Mouse (Mus musculus) erythroblast, embryonic 14.5 days (primary cell): ENCODE results near the gene Eri3.

Source experiments
- GATA1 ChIP-seq: IDR thresholded peaks from 2 replicates; pipeline ENCODE4 v1.6.1; 2012; ENCODE audit warnings: low read length, inconsistent platforms, mixed read lengths
- TAL1 ChIP-seq: IDR thresholded peaks from 3 replicates; pipeline ENCODE4 v1.6.1; 2012; ENCODE audit warnings: low read length, inconsistent platforms, mixed read lengths

- no peak for TF ChIP-seq GATA1
- TF ChIP-seq TAL1, result no peak
Observed at GRCm38 (mm10) chr4:117613153-117613773, 63.1 kb downstream of the Eri3 start.
